Mouse (Mus musculus): ENCODE measurements around the gene Morc2a. TPM values are rescaled to one million over a fixed set of nuclear protein-coding genes. Genes with fewer than 3 reads are reported as not detected.

Gene Morc2a
- polyA plus RNA-seq, 1 experiment from 2014 or later, result 27.1 TPM

GRCm38 (mm10) chr11:3731469-3731868 lies 82.5 kb downstream of the Morc2a start:
- no peaks in the 10 kb centered on the region for H3K36me3 ChIP-seq (ENCODE audit: insufficient read depth)
- DNase-seq (no peak), ATAC-seq (ENCODE audit: insufficient read depth) (no peak)
- TF ChIP-seq CTCF (IDR thresholded peaks at IDR 0.05; ENCODE audit: low read depth), result no peak
- H3K9me3 ChIP-seq (ENCODE audit: low read depth, low read length), result no peaks in the 10 kb centered on the region
- 85% methylated on average over 4 of the region's 4 CpGs for WGBS
- H3K27me3 ChIP-seq (ENCODE audit: insufficient read depth, low read length), result no peaks in the 10 kb centered on the region
- H3K4me1 ChIP-seq (ENCODE audit: insufficient read depth), result no peaks in the 10 kb centered on the region
- no peak overlapping the region for H3K9ac ChIP-seq
- H3K27ac ChIP-seq (ENCODE audit: low read depth), result no peak overlapping the region
- no peak overlapping the region for H3K4me3 ChIP-seq (ENCODE audit: low read depth, low read length)
- H3K4me2 ChIP-seq, result no peak overlapping the region

GRCm38 (mm10) chr11:3733933-3734636 lies 85.1 kb downstream of the Morc2a start:
- Histone ChIP-seq H3K27ac (ENCODE audit: low read depth) (no peak overlapping the region), H3K36me3 (ENCODE audit: insufficient read depth) (no peaks in the 10 kb centered on the region), H3K4me2 (no peak overlapping the region), H3K9ac (no peak overlapping the region), H3K9me3 (ENCODE audit: low read depth, low read length) (no peaks in the 10 kb centered on the region), H3K4me1 (ENCODE audit: insufficient read depth) (no peaks in the 10 kb centered on the region), H3K4me3 (ENCODE audit: low read depth, low read length) (no peak overlapping the region), H3K27me3 (ENCODE audit: insufficient read depth, low read length) (no peaks in the 10 kb centered on the region)
- DNase-seq, result no peak
- ATAC-seq (ENCODE audit: insufficient read depth), result no peak
- no peak for TF ChIP-seq CTCF (IDR thresholded peaks at IDR 0.05; ENCODE audit: low read depth)
- 70% methylated on average over 14 of the region's 14 CpGs for whole genome bisulfite sequencing

DNA sequence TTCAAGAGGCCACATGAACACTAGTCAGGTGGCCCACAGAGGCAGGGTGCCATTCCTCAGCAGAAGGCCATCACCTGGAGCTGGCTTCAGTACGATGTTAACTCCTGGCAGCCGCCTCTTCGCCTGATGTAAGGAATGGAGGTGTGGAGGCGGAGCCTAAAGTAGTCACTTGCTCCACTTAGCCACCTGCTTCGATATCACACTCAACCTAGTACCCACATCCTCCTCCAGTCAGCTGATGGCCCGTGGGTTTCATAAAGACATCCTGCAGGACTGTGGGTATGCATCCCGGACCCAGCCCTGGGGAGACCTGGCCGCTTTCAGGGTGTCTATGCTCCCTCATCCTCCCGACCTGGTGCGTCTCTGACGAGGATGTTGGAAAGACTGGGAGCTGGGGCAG lies 86.7 kb downstream of the Morc2a start:
- Histone ChIP-seq H3K4me2 (no peak overlapping the region), H3K4me1 (ENCODE audit: insufficient read depth) (no peaks in the 10 kb centered on the region), H3K9me3 (ENCODE audit: low read depth, low read length) (no peaks in the 10 kb centered on the region), H3K9ac (no peak overlapping the region), H3K27me3 (ENCODE audit: insufficient read depth, low read length) (no peaks in the 10 kb centered on the region), H3K4me3 (ENCODE audit: low read depth, low read length) (no peak overlapping the region), H3K36me3 (ENCODE audit: insufficient read depth) (no peaks in the 10 kb centered on the region), H3K27ac (ENCODE audit: low read depth) (no peak overlapping the region)
- no peak for TF ChIP-seq CTCF (IDR thresholded peaks at IDR 0.05; ENCODE audit: low read depth)
- ATAC-seq (ENCODE audit: insufficient read depth) (no peak), DNase-seq (no peak)
- WGBS, result 70% methylated on average over 11 of the region's 11 CpGs

DNA sequence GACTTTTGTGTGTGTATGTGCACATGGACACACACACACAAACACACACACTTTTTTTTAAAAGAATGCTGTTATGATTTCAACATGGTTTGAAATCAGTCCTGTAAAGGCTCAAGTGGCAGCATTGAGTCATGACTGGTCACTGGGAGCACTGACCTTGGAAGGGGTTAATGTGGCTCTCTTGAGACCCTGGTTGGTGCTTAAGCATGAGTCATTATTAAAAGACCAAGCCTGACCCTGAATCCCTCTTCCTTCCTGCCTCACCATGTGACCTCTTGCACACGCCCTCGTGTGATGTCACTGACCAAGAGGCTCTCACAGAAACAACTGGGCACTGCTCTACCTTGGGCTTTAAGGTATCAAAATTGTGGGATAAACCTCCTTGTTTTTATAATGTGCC lies 89.8 kb downstream of the Morc2a start:
- DNase-seq, result no peak
- TF ChIP-seq CTCF (IDR thresholded peaks at IDR 0.05; ENCODE audit: low read depth), result no peak
- H3K27me3 ChIP-seq (ENCODE audit: insufficient read depth, low read length), result no peaks in the 10 kb centered on the region
- no peaks in the 10 kb centered on the region for H3K4me1 ChIP-seq (ENCODE audit: insufficient read depth)
- no peak overlapping the region for H3K9ac ChIP-seq
- no peak for ATAC-seq (ENCODE audit: insufficient read depth)
- H3K9me3 ChIP-seq (ENCODE audit: low read depth, low read length), result no peaks in the 10 kb centered on the region
- H3K4me2 ChIP-seq, result no peak overlapping the region
- no peak overlapping the region for H3K4me3 ChIP-seq (ENCODE audit: low read depth, low read length)
- 81% methylated on average over 2 of the region's 2 CpGs for WGBS
- H3K36me3 ChIP-seq (ENCODE audit: insufficient read depth), result no peaks in the 10 kb centered on the region
- H3K27ac ChIP-seq (ENCODE audit: low read depth), result no peak overlapping the region

Other genes with a start within 250 kb of the Morc2a start
- gene Limk2, start 240.0 kb upstream of the Morc2a start, polyA plus RNA-seq (2014; fragmentation: Nextera tagmentation; extraction: Ambion mirVana), result 45.3 and 49.1 TPM in 2 replicates
- gene Rnf185, start 196.8 kb upstream of the Morc2a start, polyA plus RNA-seq (2014; fragmentation: Nextera tagmentation; extraction: Ambion mirVana), result 37.9 and 40.7 TPM in 2 replicates
- gene Pla2g3, start 160.9 kb upstream of the Morc2a start, polyA plus RNA-seq (2014; fragmentation: Nextera tagmentation; extraction: Ambion mirVana), result 0.46 and 0.47 TPM in 2 replicates
- gene Inpp5j, start 144.4 kb upstream of the Morc2a start, polyA plus RNA-seq (2014; fragmentation: Nextera tagmentation; extraction: Ambion mirVana), result 1.2 and 1.5 TPM in 2 replicates
- gene Selenom, start 134.5 kb upstream of the Morc2a start, polyA plus RNA-seq (2014; fragmentation: Nextera tagmentation; extraction: Ambion mirVana), result 100 and 110 TPM in 2 replicates
- 103 and 108 TPM in 2 replicates for gene Smtn, start 108.6 kb upstream of the Morc2a start, polyA plus RNA-seq (2014; fragmentation: Nextera tagmentation; extraction: Ambion mirVana)
- 0.12 and 0.46 TPM in 2 replicates for gene Osbp2, start 214.7 kb downstream of the Morc2a start, polyA plus RNA-seq (2014; fragmentation: Nextera tagmentation; extraction: Ambion mirVana)
- 0.14 TPM in 1 of 2 replicates, not detected in the other for gene 4921536K21Rik, start 245.9 kb downstream of the Morc2a start, polyA plus RNA-seq (2014; fragmentation: Nextera tagmentation; extraction: Ambion mirVana)
- 8.8 and 11.0 TPM in 2 replicates for gene Dusp18, start 246.0 kb downstream of the Morc2a start, polyA plus RNA-seq (2014; fragmentation: Nextera tagmentation; extraction: Ambion mirVana)

Measured in lung, embryonic 14.5 days (tissue).